Comparison of ENCODE assay signal across 10 mouse cellular contexts in genomic region chr15:25858611-25859058, GRCm38 (mm10). TPM values are rescaled to one million over a fixed set of nuclear protein-coding genes. Genes with fewer than 3 reads are reported as not detected.
A peak's percentile ranks its signal among the peaks of the same experiment; 100 is the strongest.
DNase-seq lines count a peak whose midpoint lies in the region; ATAC-seq and TF ChIP-seq lines count a peak whose summit lies in the region.
"Had no signal": no experiment of that assay in that cellular context is flagged by ENCODE, and none has a peak within 500 bp of the region (broad histone marks: within the 10 kb centered on the region; RNA-seq: fewer than 3 reads in every experiment).

No protein-coding gene starts in this region.

- TF ChIP-seq CTCF in lung, postnatal 0 days (IDR thresholded peaks at IDR 0.05): no peak
- no peak for TF ChIP-seq CTCF in lung, adult 2 months (IDR thresholded peaks at IDR 0.05; ENCODE audit: insufficient read depth, low read length)
- TF ChIP-seq CTCF in forebrain, postnatal 0 days (IDR thresholded peaks at IDR 0.05; ENCODE audit: low read depth): no peak

- peak; percentile 44; the same call in 1 of the 2 replicates for ATAC-seq in lung, postnatal 0 days
- ATAC-seq in megakaryocyte progenitor cell, adult 5-6 weeks (replicated peaks; ENCODE audit: poor library complexity): peak; percentile 24
- ATAC-seq in forebrain, postnatal 0 days: no peak

- no peaks in the 10 kb centered on the region for H3K36me3 ChIP-seq in lung, postnatal 0 days (ENCODE audit: insufficient read depth, low read length)
- no peaks in the 10 kb centered on the region for H3K36me3 ChIP-seq in forebrain, postnatal 0 days (ENCODE audit: insufficient read depth)
- H3K36me3 ChIP-seq: heart, embryonic 13.5 days had no signal

- TF ChIP-seq EP300 in lung, postnatal 0 days (IDR thresholded peaks at IDR 0.05): no peak

- H3K4me3 ChIP-seq in lung, postnatal 0 days (ENCODE audit: low read depth, low read length): no peak overlapping the region
- H3K4me3 ChIP-seq in lung, adult 2 months (replicated peaks; ENCODE audit: extremely low read depth, low read depth, low read length): no peak overlapping the region
- H3K4me3 ChIP-seq in forebrain, postnatal 0 days (ENCODE audit: low read depth, low read length): no peak overlapping the region
- H3K4me3 ChIP-seq: heart, embryonic 13.5 days had no signal

- H3K4me1 ChIP-seq in lung, postnatal 0 days (ENCODE audit: insufficient read depth, low read depth, low read length): no peaks in the 10 kb centered on the region
- peaks cover 4% of the 10 kb centered on the region for H3K4me1 ChIP-seq in lung, adult 2 months (ENCODE audit: control insufficient read depth, insufficient read depth, low read length)
- H3K4me1 ChIP-seq in forebrain, postnatal 0 days (ENCODE audit: insufficient read depth): no peaks in the 10 kb centered on the region

- no peak overlapping the region for H3K9ac ChIP-seq in lung, postnatal 0 days (replicated peaks; ENCODE audit: low read depth)
- no peak overlapping the region for H3K9ac ChIP-seq in forebrain, postnatal 0 days
- H3K9ac ChIP-seq: heart, embryonic 13.5 days; liver, embryonic 14.5 days had no signal

- TF ChIP-seq POLR2A in lung, adult 2 months (IDR thresholded peaks at IDR 0.05; ENCODE audit: borderline replicate concordance, extremely low read depth, low read depth, low read length): no peak

- no peak for DNase-seq in lung, postnatal 0 days (ENCODE audit: low spot score)
- DNase-seq in lung, adult 2 months: no peak
- DNase-seq in kidney, adult 9 months: peak; percentile 48
- DNase-seq in thymus, postnatal 14 days: peak; percentile 33
- DNase-seq in forebrain, postnatal 0 days: no peak
- DNase-seq in heart, adult 8-10 months (ENCODE audit: low spot score): no peak
- DNase-seq in right cerebral cortex, postnatal 25 days: no peak

- no peaks in the 10 kb centered on the region for H3K27me3 ChIP-seq in lung, postnatal 0 days (replicated peaks; ENCODE audit: insufficient read depth, low read length)
- no peaks in the 10 kb centered on the region for H3K27me3 ChIP-seq in forebrain, postnatal 0 days (ENCODE audit: insufficient read depth, low read length)
- H3K27me3 ChIP-seq: heart, embryonic 13.5 days had no signal

- H3K9me3 ChIP-seq in lung, postnatal 0 days (ENCODE audit: low read length): no peaks in the 10 kb centered on the region
- H3K9me3 ChIP-seq in forebrain, postnatal 0 days (ENCODE audit: low read length): no peaks in the 10 kb centered on the region
- H3K9me3 ChIP-seq: heart, embryonic 13.5 days had no signal

- WGBS in lung, postnatal 0 days: 45% methylated on average over 11 of the region's 12 CpGs
- 33% methylated on average over 12 of the region's 12 CpGs for WGBS in lung, adult 2 months
- 77% methylated on average over 12 of the region's 12 CpGs for WGBS in forebrain, postnatal 0 days

- no peak overlapping the region for H3K27ac ChIP-seq in lung, postnatal 0 days (ENCODE audit: low read length)
- no peak overlapping the region for H3K27ac ChIP-seq in forebrain, postnatal 0 days (ENCODE audit: low read depth, low read length)
- H3K27ac ChIP-seq: heart, embryonic 13.5 days; liver, embryonic 14.5 days had no signal

- H3K4me2 ChIP-seq in lung, postnatal 0 days (replicated peaks; ENCODE audit: low read depth, low read length): no peak overlapping the region
- H3K4me2 ChIP-seq in forebrain, postnatal 0 days (ENCODE audit: low read depth): no peak overlapping the region

RNA-seq across cellular contexts. Expression of gene Retreg1, which starts 15.7 kb away (rescaled TPM):
- polyA plus RNA-seq in lung, postnatal 0 days (2015; fragmentation: Nextera tagmentation; extraction: Ambion mirVana): 36.2 and 36.8 TPM in 2 replicates
- 10.9 and 15.5 TPM in 2 replicates for polyA plus RNA-seq in lung, adult 2 months (2012; rRNA removed)
- total RNA-seq in megakaryocyte progenitor cell, adult 5-6 weeks (2015): 34.5 and 37.8 TPM in 2 replicates
- total RNA-seq in megakaryocyte progenitor cell, adult 5-6 weeks (2017): 40.9 and 44.1 TPM in 2 replicates
- 38.1 and 38.2 TPM in 2 replicates for total RNA-seq in forebrain, postnatal 0 days (2014; rRNA removed)
- 13.1 and 19.1 TPM in 2 replicates for polyA plus RNA-seq in forebrain, postnatal 0 days (2015; fragmentation: Nextera tagmentation; extraction: Ambion mirVana)
- 100 to 1,000 TPM; 197 to 344 (median 283) TPM for total RNA-seq in heart, adult 8-10 months (2022)

Comparison
In these comparisons a context has a peak if more than half of its experiments do, and no peak if none do; other contexts are left out.
1. DNase-seq: peak in kidney, adult 9 months (single experiment) and thymus, postnatal 14 days (single experiment); none in lung, postnatal 0 days (single experiment), lung, adult 2 months (single experiment), forebrain, postnatal 0 days (single experiment), heart, adult 8-10 months (single experiment) and right cerebral cortex, postnatal 25 days (single experiment).